Mouse (Mus musculus) leukemia stem cell, adult 10-12 weeks (primary cell): Measurements from ENCODE around the gene Ccdc96. TPM values are rescaled to one million over a fixed set of nuclear protein-coding genes. Genes with fewer than 3 reads are reported as not detected.

Experiments
- polyA plus RNA-seq: library from polyadenylated mRNA; stranded (reverse); fragments of >175 nt; gene quantifications from 2 replicates; pipeline ENCODE4 v1.2.3, GENCODE M21; 2012; ENCODE audit warnings: low replicate concordance

Ccdc96 gene
- 0.17 and 0.26 TPM in 2 replicates for polyA plus RNA-seq

DNA sequence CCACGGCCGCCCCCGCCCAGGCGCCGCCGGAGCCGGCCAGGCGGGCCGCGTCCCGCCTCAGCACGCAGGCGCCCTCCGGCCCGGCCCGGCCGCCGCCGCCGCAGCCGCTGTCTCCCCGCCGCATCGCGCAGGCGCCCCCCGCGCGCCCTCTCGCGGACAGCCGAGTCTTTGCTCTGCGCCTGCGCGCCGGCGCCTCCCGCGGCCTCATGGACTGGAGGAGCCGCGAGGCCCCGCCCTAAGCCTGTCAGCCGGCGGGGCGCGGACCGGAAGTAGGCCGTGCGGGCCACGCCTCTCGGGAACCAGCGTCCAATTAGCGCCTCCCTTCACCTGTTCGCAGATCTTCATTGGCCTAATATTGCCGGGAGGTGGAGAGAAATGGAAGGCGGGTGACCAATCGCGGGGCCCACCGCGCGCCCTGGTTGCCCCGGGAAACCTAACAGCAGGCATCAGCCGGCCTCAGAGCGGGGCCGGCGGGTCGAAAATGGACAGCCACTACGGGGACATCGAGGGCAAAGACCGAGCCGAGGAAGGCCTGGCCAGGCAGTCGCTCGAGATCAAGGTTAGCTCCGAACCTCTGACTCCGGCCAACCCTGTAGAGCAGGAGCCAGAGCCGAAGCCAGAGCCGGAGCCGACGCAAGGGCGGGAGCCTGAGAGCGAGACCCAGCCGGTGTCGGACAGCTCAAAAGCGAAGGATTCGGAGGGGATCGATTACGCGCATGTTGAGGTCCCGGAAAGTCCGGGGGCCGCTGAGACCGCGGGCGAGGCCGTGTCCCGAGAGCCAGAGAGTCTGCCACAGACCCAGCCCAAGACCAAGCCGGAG lies at the start of gene Ccdc96, which contains the start of gene Tada2b:
Gene Ccdc96, plus strand, starts transcription at position 418 of the 820 bp plus-strand sequence.
Gene Tada2b, minus strand, starts transcription at position 115 of the 820 bp plus-strand sequence.

DNA sequence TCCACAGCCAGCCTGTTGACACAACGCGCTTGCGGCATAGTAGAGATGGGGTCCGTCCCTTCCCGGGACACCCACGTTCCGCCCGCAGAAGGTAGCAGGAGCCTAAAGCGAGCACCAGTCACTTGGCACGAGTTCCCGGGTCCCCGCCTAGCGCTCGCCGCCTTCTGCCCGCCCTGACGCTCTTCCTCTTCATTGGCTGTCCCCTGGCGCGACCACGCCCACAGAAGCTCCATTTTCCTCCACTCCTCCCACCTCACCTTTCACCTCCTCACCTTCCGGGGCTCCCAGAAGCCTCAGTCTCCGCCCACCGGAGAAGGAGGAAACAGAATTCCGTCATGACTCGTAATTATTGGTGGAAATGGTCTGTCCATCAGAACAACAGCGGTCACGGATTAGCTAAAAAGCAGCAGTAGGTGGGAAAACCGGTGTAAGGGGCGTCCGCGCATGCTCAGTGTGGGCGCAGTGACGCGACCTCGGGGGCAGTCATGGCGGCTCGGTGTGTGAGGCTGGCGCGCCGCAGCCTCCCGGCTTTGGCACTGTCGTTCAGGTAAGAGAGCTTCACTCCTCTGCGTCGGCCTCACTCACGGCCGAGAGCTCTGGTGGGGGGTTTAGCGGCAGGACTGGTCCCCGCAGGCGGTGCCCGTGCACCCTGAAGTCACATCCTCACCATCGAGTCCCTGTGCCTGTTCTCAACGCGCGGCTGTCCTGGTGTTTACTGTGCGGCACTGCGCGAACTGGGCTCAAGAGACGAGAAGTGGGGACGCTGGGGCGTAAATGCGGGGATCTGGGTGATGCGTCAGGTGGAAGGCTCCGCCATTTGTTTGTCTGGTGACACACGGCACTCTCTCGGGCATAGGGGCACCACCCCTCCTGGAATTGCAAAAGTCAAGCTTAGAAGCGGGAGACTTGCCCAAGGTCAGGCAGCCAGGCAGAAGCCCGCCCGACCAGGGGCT lies 19.4 kb upstream of the Ccdc96 start, which contains the start of gene Grpel1:
Gene Grpel1, plus strand, starts transcription at position 290 of the 953 bp plus-strand sequence.

Other genes with a start within 250 kb of the Ccdc96 start
- 0.14 and 0.33 TPM in 2 replicates for gene Sorcs2, start 86.4 kb upstream of the Ccdc96 start, polyA plus RNA-seq
- gene Grpel1, start 19.6 kb upstream of the Ccdc96 start, polyA plus RNA-seq = 2.7 and 6.6 TPM in 2 replicates
- gene Tada2b, start 303 bp upstream of the Ccdc96 start, polyA plus RNA-seq = 33.3 and 37.1 TPM in 2 replicates
- gene Tbc1d14, start 108.7 kb downstream of the Ccdc96 start, polyA plus RNA-seq = 17.9 and 19.7 TPM in 2 replicates
- gene D5Ertd579e, start 211.4 kb downstream of the Ccdc96 start, polyA plus RNA-seq = 3.6 and 3.8 TPM in 2 replicates